Mouse (Mus musculus) MEL (cell line): ENCODE measurements around the gene Rundc3a.

Experiments used
- EP300 ChIP-seq, 2 experiments: IDR thresholded peaks; 2 replicates each; pipeline ENCODE4 v1.6.1; 2011; ENCODE audit warnings: improper control_type of control experiment in 2 of 2, low read length in 2 of 2, low read depth in 1 of 2, mild to moderate bottlenecking in 1 of 2
- HCFC1 ChIP-seq: IDR thresholded peaks from 2 replicates; pipeline ENCODE4 v1.6.1; 2012; ENCODE audit warnings: low read depth, mild to moderate bottlenecking, inconsistent platforms, low read length, improper control_type of control experiment, moderate library complexity
- KAT2A ChIP-seq: conservative IDR thresholded peaks from 2 replicates; pipeline ENCODE4 v1.6.1; 2012; ENCODE audit warnings: low read depth, low read length, improper control_type of control experiment, inconsistent platforms
- POLR2A ChIP-seq, 2 experiments: IDR thresholded peaks; 2 replicates each; pipeline ENCODE4 v1.6.1; 2011 to 2012; ENCODE audit warnings: low read length in 2 of 2, mild to moderate bottlenecking in 2 of 2, control low read depth in 1 of 2, improper control_type of control experiment in 1 of 2, low read depth in 1 of 2, moderate library complexity in 1 of 2; ENCODE audit not compliant: control insufficient read depth in 1 of 2, insufficient read depth in 1 of 2, poor library complexity in 1 of 2

- no peak for TF ChIP-seq POLR2A (IDR thresholded peaks at IDR 0.05; ENCODE audit: control insufficient read depth in 1 of 2, insufficient read depth in 1 of 2, low read depth in 1 of 2, low read length in 2 of 2, poor library complexity in 1 of 2)
- TF ChIP-seq KAT2A = no peak
- peak in 1 of 2 experiments; percentile 64; a peak in 2 of 4 replicates for TF ChIP-seq EP300 (IDR thresholded peaks at IDR 0.05; ENCODE audit: low read depth in 1 of 2, low read length in 2 of 2)
- TF ChIP-seq HCFC1 = no peak
These were observed 24.9 kb upstream of the Rundc3a start for GRCm38 (mm10) chr11:102368347-102368746.
